Mouse (Mus musculus) stomach, embryonic 14.5 days (tissue): ENCODE results near the gene Dand5. TPM values are rescaled to one million over a fixed set of nuclear protein-coding genes. Genes with fewer than 3 reads are reported as not detected.

Source experiments
- ATAC-seq: fragments of 200-750 bp; cut with Nextera tagmentation; 2 replicates; pipeline ENCODE4 v1.8.0; 2017; ENCODE audit warnings: low read depth, moderate TSS enrichment; ENCODE audit not compliant: insufficient number of reproducible peaks, insufficient read depth, low FRiP score
- H3K27ac ChIP-seq: fragments of 300-500 bp; sonication (generic); 2 replicates; pipeline ENCODE4 v1.5.1; 2014; ENCODE audit warnings: mild to moderate bottlenecking, low read length, moderate library complexity, mixed read lengths
- H3K27me3 ChIP-seq: fragments of 300-500 bp; sonication (generic); 2 replicates; pipeline ENCODE4 v1.6.1; 2014; ENCODE audit warnings: low read length, control low read depth, mixed read lengths; ENCODE audit not compliant: control insufficient read depth, insufficient read depth
- H3K36me3 ChIP-seq: fragments of 300-500 bp; sonication (generic); 2 replicates; pipeline ENCODE4 v1.6.1; 2014; ENCODE audit warnings: mild to moderate bottlenecking, control low read depth, low read length, moderate library complexity, mixed read lengths; ENCODE audit not compliant: control insufficient read depth, insufficient read depth
- H3K4me1 ChIP-seq: fragments of 300-500 bp; sonication (generic); 2 replicates; pipeline ENCODE4 v1.6.1; 2014; ENCODE audit warnings: low read length, control low read depth, mixed read lengths; ENCODE audit not compliant: control insufficient read depth, insufficient read depth
- H3K4me2 ChIP-seq: fragments of 300-500 bp; sonication (generic); replicated peaks from 2 replicates; pipeline ENCODE4 v1.6.1; 2014; ENCODE audit warnings: low read depth, low read length, control low read depth
- H3K4me3 ChIP-seq: fragments of 300-500 bp; sonication (generic); 2 replicates; pipeline ENCODE4 v1.5.1; 2014; ENCODE audit warnings: low read depth, low read length, control low read depth
- H3K9ac ChIP-seq: fragments of 300-500 bp; sonication (generic); replicated peaks from 2 replicates; pipeline ENCODE4 v1.6.1; 2014; ENCODE audit warnings: low read depth, mild to moderate bottlenecking, control low read depth, low read length, moderate library complexity, mixed read lengths
- H3K9me3 ChIP-seq: fragments of 300-500 bp; sonication (generic); 2 replicates; pipeline ENCODE4 v1.6.1; 2016; ENCODE audit warnings: low read depth, low read length, control low read depth; ENCODE audit not compliant: control insufficient read depth
- WGBS: fragments of 180-500 bp; shearing (Covaris S2); extraction: QIAGEN DNeasy Blood & Tissue Kit; methylation state at CpG from one replicate; pipeline ENCODE4 v1.1.7; 2014; 5-methylcytosine and 5-hydroxymethylcytosine counted together
- polyA plus RNA-seq: library from polyadenylated mRNA; unstranded; fragments of >200 nt; fragmentation: Nextera tagmentation; extraction: Ambion mirVana; gene quantifications from 2 replicates; pipeline ENCODE4 v1.2.1, GENCODE M21; 2014

Gene Dand5
- polyA plus RNA-seq, 1 experiment from 2014 or later, result 7.6 TPM

- Histone ChIP-seq H3K9me3 (no peaks in the 10 kb centered on the region), H3K36me3 (no peaks in the 10 kb centered on the region), H3K27me3 (peaks cover 66% of the 10 kb centered on the region), H3K27ac (no peak overlapping the region), H3K4me3 (no peak overlapping the region), H3K4me2 (no peak overlapping the region), H3K4me1 (peaks cover 33% of the 10 kb centered on the region), H3K9ac (no peak overlapping the region)
- ATAC-seq, result no peak
- WGBS, result 28% methylated on average over 19 of the region's 19 CpGs
Observed at GRCm38 (mm10) chr8:84779519-84780224, 43.0 kb downstream of the Dand5 start.

- Histone ChIP-seq H3K36me3 (no peaks in the 10 kb centered on the region), H3K27me3 (peaks cover 58% of the 10 kb centered on the region), H3K9ac (no peak overlapping the region), H3K27ac (no peak overlapping the region), H3K4me1 (peaks cover 26% of the 10 kb centered on the region), H3K4me3 (no peak overlapping the region), H3K9me3 (no peaks in the 10 kb centered on the region), H3K4me2 (no peak overlapping the region)
- WGBS, result 27% methylated on average over 11 of the region's 11 CpGs
- ATAC-seq, result no peak
Observed at GRCm38 (mm10) chr8:84778638-84779380, 43.8 kb downstream of the Dand5 start.

GRCm38 (mm10) chr8:84777899-84778637 is 44.6 kb downstream of the Dand5 start:
- no peaks in the 10 kb centered on the region for H3K36me3 ChIP-seq
- H3K27me3 ChIP-seq, result peaks cover 58% of the 10 kb centered on the region
- H3K4me3 ChIP-seq, result no peak overlapping the region
- no peaks in the 10 kb centered on the region for H3K9me3 ChIP-seq
- no peak overlapping the region for H3K4me2 ChIP-seq
- H3K4me1 ChIP-seq, result peaks cover 28% of the 10 kb centered on the region
- WGBS, result 59% methylated on average over 10 of the region's 10 CpGs
- no peak overlapping the region for H3K9ac ChIP-seq
- no peak for ATAC-seq
- no peak overlapping the region for H3K27ac ChIP-seq

GRCm38 (mm10) chr8:84776569-84776968 is 46.1 kb downstream of the Dand5 start:
- peaks cover 40% of the 10 kb centered on the region for H3K4me1 ChIP-seq

GRCm38 (mm10) chr8:84775621-84776113 is 47.0 kb downstream of the Dand5 start:
- Histone ChIP-seq H3K27ac (peak overlapping the region; percentile 89; the same call in 1 of the 2 replicates), H3K4me3 (no peak overlapping the region), H3K9ac (no peak overlapping the region), H3K27me3 (peaks cover 46% of the 10 kb centered on the region), H3K36me3 (no peaks in the 10 kb centered on the region), H3K4me1 (peaks cover 40% of the 10 kb centered on the region), H3K9me3 (no peaks in the 10 kb centered on the region), H3K4me2 (peak overlapping the region; percentile 34)
- ATAC-seq, result no peak
- WGBS, result 25% methylated on average over 7 of the region's 7 CpGs

More at GRCm38 (mm10) chr8:84776569-84776968, 46.1 kb downstream of the Dand5 start:
- H3K9ac ChIP-seq, result no peak overlapping the region
- no peak for ATAC-seq
- no peak overlapping the region for H3K4me3 ChIP-seq
- H3K27ac ChIP-seq, result no peak overlapping the region
- H3K9me3 ChIP-seq, result no peaks in the 10 kb centered on the region
- H3K4me2 ChIP-seq, result no peak overlapping the region
- peaks cover 51% of the 10 kb centered on the region for H3K27me3 ChIP-seq
- WGBS, result 79% methylated on average over 1 of the region's 1 CpGs
- no peaks in the 10 kb centered on the region for H3K36me3 ChIP-seq

- Histone ChIP-seq H3K4me2 (peak overlapping the region; percentile 34), H3K9me3 (no peaks in the 10 kb centered on the region), H3K4me3 (no peak overlapping the region), H3K27ac (peak overlapping the region; percentile 89), H3K4me1 (peaks cover 36% of the 10 kb centered on the region), H3K27me3 (peaks cover 41% of the 10 kb centered on the region), H3K9ac (no peak overlapping the region; the same call in 1 of the 2 replicates), H3K36me3 (no peaks in the 10 kb centered on the region)
- 16% methylated on average over 13 of the region's 13 CpGs for WGBS
- no peak for ATAC-seq
Observed at GRCm38 (mm10) chr8:84775105-84775591, 47.5 kb downstream of the Dand5 start.

GRCm38 (mm10) chr8:84774473-84774911 is 48.1 kb downstream of the Dand5 start:
- WGBS, result 12% methylated on average over 10 of the region's 10 CpGs
- Histone ChIP-seq H3K9ac (no peak overlapping the region), H3K4me1 (peaks cover 31% of the 10 kb centered on the region), H3K4me3 (peak overlapping the region; percentile 18; the same call in 1 of the 2 replicates), H3K27me3 (peaks cover 37% of the 10 kb centered on the region), H3K27ac (peak overlapping the region; percentile 89), H3K4me2 (peak overlapping the region; percentile 34), H3K9me3 (no peaks in the 10 kb centered on the region), H3K36me3 (no peaks in the 10 kb centered on the region)
- peak; percentile 48; the same call in 1 of the 2 replicates for ATAC-seq

- H3K9ac ChIP-seq, result no peak overlapping the region
- H3K4me2 ChIP-seq, result peak overlapping the region; percentile 34
- no peaks in the 10 kb centered on the region for H3K36me3 ChIP-seq
- no peaks in the 10 kb centered on the region for H3K9me3 ChIP-seq
- peak overlapping the region; percentile 18 for H3K4me3 ChIP-seq
- H3K27me3 ChIP-seq, result peaks cover 32% of the 10 kb centered on the region
- peak; percentile 69; the same call in 1 of the 2 replicates for ATAC-seq
- peak overlapping the region; percentile 89 for H3K27ac ChIP-seq
- under 1% methylated on average over 19 of the region's 19 CpGs for WGBS
- H3K4me1 ChIP-seq, result peaks cover 29% of the 10 kb centered on the region
Observed at GRCm38 (mm10) chr8:84773833-84774232, 48.8 kb downstream of the Dand5 start.
